Mouse (Mus musculus) cerebellum, adult 18-20 months (tissue): ENCODE results near the gene Mtg1.
"Not testable (repeated sequence)": the region's sequence is repeated elsewhere in the genome, so short reads cannot be mapped to it uniquely, and the experiment has no call there.

Experiments
- DNase-seq, 2 experiments: peaks; one replicate each; pipeline ENCODE4 v3.0.0; 2021

Mtg1 gene

DNA sequence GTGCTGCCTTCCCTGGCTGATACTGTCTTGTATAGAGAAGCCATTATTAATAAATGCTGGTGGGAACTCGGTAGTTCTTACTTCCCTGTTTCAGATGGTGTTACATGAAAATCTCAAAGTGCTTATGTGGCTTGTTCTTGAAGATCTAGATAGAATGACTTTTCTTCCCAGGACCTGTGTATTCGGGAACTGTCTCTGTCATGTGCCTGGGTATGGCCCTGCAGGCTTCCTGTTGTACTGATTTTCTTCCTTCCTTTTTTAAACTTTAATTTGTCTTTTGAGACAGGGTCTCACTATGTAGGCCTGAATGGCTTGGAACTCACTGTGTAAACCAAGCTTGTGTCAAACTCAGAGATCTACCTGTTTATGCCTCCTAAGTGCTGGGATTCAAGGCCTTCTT lies 9.5 kb upstream of the Mtg1 start:
- no peak for DNase-seq

DNA sequence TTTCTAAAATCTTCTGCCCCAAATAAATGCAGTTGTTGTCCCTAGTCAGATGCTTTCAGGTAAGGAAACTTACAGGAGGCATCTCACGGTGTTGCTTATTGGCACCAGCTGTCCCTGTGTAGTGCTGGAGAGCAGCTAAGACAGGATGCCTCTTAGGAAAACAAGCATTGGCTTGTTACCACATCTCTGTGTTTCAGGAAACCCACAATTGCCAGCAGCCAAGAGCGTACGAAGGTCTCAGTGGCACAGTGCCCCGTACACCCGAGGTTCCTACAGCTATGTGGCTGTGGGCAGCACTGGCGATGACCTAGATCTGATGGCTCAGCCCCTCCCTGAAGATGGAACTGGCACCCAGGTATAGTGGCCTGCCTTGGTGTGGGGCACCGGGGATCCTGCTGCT lies 5.2 kb upstream of the Mtg1 start:
- not testable (repeated sequence) for DNase-seq

DNA sequence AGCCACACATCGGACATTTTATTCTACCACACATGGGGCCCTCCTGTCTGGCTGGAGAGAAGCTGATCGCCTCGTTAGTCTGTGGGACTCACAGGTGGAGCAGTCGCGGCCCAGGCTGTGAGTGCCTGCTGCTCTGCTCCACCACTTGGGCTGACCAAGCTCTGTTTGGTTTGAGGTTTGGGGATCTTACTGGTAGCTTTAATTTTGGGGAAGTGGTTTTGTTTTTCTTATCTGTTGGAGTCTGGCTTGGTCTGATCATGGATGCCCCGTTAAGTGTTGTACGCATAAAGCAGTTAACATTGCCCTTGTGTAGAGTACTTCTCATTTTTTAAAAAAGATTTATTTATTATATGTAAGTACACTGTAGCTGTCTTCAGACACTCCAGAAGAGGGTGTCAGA lies 3.3 kb upstream of the Mtg1 start:
- DNase-seq, result not testable (repeated sequence)

DNA sequence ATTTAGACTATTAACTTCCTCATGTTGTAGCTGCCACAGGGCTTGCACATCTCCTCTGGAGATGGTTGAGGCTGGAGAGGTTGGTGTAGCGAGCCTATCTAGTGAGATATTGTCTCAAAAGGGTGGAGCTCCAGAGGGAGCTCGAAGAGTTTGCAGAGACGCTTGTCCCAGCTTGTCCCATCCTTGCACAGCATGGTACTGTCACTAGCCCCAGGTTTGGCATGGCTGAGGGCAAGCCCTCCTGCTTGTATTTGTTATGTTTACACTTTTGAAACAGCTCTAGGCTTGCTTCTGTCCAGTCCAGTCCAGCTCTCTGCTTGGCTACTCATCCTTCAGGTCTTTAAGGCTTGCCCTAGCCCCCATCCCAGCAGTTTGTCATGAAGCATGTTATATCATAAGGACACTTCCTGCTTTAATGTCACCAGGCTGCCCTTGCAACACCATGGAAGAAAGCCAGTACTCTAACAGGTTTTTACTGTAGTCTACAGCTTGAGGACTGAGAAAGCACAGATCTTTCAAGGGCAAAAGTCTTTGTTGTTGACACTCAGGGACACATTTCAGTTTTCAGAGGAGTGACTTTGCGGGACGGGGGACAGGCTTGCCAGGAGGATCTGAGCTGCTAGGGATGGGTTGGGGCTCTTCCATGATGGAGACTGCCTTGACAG lies 2.1 kb upstream of the Mtg1 start:
- DNase-seq, result no peak

DNA sequence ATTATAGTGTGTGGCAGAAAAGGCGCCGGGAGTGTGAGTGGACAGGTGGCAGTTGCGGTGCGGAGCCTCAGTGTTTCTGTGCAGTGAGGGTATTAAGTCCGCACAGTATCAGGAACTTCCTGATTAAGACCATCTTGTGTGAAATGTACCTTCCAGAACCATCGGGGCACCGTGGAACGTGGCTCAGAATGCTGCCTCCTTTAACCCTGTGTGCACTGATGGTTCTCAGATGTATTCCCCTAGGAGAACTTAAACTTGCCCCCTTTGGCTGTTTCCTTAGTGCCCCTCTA lies 602 bp downstream of the Mtg1 start:
- no peak for DNase-seq

DNA sequence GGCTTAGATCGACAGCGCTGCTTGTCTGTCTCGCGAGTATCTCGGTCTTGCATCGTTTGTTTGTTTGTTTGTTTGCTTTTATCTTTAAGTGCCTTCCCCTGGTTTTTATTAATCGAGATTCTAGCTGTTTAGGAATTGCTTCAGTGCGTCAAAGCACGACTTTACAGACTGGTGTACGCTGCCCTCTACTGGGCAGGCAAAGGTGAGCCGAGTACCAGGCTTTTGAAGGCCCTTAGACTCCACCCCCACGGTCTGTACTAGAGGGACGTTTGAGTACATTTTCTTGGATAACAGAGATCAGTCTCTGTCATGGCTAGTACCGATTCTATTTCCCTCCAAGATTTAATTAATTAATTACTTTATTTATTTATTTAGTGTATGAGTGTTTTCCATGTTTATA lies 4.0 kb downstream of the Mtg1 start:
- DNase-seq, result peak; percentile 76 to 79

DNA sequence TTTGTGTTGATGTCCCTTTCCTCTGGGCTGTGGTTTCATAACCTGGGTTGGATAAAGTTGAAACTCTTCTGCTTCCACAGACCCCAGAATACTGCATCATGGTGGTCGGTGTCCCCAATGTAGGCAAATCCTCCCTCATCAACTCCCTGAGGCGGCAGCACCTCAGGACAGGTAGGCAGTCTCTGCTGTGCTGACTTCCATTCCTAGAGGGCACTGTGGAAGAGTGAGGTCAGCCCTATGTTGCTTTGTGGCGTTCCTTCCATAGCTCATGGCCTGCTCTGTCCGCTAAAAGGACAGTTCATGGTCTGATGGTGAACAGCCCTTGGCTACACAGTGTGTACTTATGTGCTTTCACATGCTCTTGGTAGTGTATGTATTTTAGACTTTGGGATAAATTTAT lies 7.2 kb downstream of the Mtg1 start:
- DNase-seq, result no peak

DNA sequence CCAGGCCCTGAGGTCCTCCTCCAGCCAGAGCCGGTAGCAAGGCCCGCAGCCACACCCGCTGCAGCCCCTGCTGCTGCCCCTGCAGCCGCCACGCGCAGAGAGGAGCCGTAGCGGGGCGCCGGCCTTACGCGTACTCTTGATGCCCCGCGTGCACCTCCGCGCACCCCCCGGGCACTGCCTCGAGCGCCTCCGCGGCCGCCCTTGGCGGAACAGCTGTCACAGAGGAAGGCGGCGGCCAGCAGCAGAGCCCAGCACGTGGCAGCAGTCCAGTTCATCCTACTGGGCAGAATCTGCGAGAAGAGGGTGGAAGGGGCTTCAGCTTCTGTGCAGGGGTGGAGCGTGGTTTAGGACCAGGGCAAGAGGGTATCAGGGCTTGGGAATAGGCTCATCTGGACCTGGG lies 16.0 kb downstream of the Mtg1 start:
- DNase-seq, result peak; percentile 60 to 74

DNA sequence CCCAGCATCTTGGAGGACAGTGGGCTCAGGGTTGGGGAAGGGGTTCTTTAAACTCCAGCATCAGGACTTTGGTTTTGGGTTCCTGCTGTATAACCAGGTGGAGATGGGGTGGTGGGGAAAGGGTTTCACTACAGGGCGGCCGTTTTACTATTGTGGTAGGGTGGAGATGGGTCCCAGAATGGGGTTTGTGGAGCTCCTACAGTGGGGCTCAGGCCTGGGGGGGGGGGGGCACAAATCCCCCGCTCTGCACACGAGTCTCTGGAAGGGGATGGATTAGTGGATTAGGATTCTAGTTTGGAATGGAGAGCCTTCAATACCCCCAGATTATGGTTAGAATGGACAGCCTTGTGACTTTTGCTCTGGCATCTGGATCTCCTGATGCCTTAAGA lies 16.5 kb downstream of the Mtg1 start:
- DNase-seq, result no peak

DNA sequence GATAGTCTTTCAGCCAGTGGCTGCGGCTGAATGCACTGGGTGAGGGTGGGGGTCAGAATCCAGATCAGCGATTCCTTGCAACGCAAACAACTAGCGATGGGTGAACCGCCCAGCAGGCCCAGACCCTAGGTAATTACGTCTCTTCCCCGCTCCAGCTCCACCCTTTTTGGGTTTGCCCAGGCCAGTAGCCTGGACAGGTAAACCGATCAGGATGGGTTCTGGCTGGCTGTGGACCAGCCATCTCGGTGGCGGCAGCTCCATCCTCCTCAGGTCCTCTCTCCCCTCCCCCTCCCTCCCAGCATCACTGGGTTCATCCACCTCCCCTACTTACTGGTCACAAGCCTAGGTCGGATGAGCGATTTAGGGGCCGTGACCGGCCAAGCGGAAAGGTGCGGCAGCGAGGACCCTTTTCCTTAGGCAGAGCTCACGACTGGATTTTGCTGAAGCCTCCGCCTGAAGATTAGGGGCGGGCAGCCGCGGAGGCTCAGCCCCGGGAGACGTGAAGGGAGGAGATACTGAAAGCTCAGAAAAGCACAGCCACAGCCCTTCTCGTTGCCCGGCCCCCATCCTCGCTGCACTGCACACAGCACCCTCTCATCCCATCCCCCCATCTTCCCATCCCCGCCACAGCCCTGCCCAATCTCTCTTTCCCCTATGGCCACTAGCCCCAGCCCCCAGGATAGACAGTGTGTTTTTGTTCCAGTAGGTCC lies 17.0 kb downstream of the Mtg1 start, which contains the start of gene Sprn:
Gene Sprn, minus strand, starts transcription at position 660 of the 710 bp plus-strand sequence.
- peak; percentile 75 to 79 for DNase-seq

DNA sequence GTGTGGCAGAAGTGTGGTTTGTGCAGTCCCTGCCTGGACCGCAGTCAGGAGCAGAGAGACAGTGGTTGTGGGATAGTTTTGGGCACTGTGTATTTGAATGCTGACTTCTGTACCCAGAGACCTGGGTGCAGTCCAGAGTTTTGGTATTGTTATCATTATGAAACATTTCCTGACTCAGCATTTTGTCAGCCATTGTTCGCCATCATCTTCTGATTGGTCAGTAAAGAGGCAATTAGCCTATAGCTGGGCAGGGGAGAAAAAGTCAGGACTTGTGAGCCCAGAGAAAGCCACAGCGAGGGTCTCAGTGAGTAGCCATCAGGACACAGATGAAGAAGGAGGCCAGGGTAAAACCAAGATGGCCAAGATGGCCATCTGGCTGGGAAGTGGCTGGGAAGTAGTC lies 23.0 kb downstream of the Mtg1 start:
- no peak for DNase-seq

DNA sequence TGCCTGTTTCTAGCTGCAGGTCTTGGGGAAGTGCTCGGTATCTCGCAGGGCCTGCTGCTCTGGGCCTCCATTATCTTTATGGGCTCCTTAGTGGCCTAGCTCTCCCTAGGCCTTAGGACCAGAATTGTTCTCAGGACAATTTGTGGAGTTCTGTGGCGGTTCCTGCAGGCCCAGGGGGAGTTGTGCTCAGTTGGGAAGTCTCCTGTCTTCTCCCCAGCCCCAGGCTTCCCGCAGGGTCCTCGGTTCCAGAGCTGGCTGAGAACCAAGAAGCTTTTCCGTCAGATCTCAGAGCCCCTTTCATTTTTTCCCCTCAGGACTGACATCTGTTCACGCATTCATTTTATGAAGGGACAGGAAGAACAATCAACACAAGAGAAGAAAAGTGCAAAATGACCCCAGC lies 27.3 kb downstream of the Mtg1 start, which contains the start of gene Olfr522:
Gene Olfr522, minus strand, starts transcription at position 101 of the 400 bp plus-strand sequence.
- DNase-seq, result no peak

DNA sequence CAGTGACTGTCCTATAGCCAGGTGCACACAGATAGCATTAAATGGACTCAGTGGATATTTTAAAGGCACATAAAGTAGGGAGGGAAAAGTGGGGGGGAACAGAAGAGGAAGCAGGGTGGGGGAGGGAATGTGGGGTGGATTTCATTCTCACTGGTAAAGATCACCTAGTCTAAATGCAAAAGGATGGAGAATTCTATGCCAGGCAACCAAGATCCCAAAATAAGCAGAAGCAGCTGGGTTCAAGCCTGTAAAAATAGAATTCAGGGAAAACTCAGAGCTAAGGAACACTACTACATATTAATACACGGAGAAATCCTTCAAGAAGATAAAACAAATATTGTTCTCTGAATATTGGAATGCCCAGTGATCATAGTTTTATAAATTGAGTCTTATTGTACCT lies 30.6 kb downstream of the Mtg1 start:
- DNase-seq, result no peak

DNA sequence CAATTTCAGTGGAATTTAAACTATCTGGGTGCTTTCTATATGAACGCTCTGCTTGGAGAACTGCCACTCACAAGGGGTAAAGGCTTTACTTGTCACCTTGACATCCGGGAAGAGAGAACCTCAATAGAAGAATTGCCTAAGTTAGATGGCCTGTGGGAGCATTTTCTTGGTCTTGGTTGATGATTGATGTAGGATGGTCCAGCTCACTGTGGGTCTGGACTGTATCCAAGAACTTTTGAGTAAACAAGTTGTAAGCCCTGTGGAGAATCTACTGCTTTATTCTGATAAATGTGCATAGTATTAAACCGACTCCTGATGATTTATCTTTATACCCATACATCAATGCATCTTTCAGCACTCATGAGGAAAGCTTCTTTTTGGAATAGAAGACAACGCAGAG lies 32.0 kb downstream of the Mtg1 start:
- no peak for DNase-seq

DNA sequence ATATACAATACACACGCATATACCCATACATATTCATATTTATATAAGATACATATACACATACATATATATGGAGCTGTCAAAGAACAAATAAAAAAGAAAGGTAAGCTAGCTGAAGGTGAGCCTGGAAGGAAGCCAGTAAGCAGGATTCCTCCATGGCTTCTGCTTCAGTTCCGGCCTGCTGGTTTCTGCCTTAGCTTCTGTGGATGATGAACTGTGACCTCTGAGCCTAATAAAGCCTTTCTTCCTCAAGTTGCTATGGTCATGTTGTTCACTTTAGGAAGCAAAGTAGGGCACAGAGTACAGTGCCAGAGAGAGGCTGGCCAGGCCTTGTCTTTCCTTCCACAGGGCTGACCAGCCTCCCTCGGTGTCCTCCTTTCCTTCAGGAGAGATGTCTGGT lies 33.5 kb downstream of the Mtg1 start:
- DNase-seq, result no peak

DNA sequence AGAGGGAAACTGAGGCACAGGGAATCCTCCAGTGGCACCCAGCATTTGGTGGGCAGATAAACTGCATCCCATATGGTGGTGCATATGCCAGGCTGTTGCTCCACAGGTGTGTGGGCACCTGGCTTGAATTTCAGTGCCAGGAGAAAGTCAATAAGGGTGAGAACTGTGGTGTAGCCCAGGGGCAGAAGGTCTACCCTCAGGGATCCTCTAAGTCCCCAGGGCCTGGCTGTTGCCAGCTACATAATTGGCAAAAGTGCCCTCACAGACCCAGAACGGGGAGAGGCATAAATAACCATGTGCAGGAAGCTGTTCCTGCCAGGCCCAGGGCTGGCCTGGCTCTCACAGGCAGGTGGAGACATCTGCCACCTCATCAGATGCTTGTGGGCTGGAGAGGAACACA lies 35.6 kb downstream of the Mtg1 start, which contains the start of gene Olfr523:
Gene Olfr523, plus strand, starts transcription at position 282 of the 400 bp plus-strand sequence.
- peak; percentile 50 to 57 for DNase-seq

DNA sequence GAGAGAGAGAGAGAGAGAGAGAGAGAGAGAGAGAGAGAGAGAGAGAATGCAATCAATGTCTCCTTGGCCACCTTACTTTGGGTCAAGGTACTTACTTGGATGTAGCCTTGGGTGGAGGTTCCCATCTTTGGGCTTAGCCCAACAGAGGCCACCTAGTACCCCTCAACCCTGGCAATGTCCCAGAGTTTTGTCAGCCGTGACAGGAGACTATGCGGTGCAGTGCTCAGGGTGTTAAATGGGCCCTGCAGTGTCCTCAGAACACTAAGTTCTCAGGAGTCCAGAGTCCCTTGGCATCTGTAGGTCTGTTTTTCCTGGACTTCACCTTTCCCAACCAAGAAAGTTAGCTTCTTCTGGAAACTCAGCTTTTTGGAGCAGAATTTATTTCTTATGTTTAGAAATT lies 41.8 kb downstream of the Mtg1 start:
- DNase-seq, result no peak

DNA sequence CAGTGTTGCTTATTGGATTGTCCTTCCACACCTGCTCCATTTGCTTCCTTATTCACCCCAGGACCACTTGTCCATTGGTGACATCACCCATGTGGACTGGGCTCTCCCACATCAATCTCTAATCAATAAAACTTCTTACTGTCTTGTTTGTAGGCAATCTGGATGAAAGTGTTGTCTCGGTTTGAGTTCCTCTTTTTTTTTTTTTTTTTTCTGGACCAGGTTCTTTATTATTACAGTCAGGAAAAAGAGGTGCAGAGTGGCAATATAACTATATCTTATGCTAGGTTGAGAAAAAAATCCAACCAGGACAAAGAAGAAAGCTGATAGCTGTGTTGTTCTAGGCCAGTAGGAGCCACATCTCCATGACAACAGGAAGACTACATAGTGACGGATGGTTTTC lies 43.3 kb downstream of the Mtg1 start:
- no peak for DNase-seq

DNA sequence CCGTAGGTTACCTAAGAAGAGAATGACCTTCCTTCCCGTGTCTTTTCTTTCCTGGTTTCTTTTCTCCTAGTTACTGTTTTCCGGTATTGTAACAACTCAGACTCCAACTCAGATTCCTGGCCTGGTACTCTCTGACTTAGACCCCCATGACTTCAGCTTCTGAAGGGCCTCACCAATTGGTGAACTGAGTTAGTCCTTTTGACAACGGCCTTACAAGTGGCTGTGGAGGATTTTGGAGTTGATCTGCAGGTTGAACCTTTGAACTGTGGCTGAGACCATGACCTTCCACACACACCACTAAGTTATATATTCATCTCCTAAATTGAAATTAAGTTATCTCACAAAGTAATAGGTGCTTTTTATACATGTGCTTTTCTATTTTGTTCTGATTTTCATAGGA lies 46.8 kb downstream of the Mtg1 start:
- no peak for DNase-seq

DNA sequence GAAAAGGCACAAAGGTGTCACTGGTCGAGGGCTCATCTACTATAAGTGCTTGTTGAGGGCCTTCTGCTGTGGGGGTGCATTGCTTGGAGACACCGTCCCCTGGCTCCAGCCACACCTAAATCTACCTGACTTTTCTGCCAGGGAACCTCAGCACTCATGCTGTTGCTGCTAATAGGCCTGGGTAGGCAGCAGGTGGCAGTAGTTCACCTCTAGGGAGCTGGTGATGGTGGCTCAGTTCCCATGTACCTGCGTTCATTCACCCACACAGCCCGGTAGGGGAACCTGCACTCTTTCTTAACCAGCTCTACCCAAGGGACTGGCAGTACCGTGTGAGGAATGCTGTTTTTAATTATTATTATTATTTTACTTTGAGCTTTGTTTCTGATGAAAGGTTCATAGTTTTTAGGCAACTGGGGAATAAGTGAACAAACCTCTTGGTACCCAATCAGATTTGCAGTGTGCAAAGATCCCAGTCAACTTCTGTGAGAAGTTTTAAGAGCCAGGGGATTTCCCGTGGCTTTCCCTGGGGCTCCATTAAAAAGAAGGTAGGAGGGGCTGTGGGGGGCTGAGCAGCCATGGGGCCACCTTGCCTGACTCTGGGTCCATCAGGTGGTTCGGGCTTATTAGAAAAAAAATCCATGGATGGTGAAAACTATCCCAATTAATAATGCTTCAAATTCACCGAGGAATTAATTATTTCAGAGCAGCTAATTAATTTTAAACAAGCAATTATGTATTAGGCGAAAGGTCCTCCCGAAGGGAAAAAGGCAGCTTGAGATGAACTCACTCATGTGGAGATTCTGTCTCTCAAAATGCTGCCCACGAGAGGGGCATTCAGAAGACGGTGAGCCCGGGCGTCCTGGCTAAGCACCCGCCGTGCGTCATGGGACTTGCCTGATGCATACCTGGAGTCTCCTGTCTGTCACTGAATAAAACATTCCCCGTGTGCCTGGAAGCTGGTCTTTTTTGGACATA lies 49.6 kb downstream of the Mtg1 start:
- peak in 1 of 2 experiments; percentile 8 for DNase-seq

DNA sequence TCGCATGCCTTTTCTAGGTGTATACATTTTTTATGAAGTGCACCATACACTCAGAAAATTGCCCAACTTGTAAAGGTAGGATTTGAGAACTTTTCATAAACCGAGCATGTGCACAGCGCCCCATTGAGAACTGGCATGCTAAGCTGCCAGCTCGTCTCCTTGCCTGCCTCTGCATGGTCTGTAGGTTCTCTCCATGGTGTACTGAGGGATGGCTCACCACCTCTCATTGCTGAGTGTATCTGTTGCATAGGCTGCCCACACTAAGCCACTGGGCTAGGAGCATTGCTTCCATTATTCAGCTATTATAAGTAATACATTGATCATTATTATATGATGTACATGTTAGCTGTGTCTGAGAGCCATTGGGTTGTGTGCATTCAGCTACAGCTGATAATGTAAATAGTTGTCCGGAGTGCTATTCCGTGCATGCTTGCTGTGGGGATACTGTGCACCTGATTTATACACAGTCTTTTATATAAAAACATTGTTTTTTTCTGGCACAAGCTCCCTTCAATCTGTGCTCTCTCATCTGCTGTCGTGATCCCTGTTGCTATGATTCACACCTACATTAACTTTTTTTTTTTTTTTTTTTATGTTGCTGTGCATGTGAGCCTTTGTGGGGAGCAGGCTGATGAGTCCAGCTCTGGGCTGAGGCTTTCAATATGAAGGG lies 50.5 kb downstream of the Mtg1 start:
- DNase-seq, result no peak

DNA sequence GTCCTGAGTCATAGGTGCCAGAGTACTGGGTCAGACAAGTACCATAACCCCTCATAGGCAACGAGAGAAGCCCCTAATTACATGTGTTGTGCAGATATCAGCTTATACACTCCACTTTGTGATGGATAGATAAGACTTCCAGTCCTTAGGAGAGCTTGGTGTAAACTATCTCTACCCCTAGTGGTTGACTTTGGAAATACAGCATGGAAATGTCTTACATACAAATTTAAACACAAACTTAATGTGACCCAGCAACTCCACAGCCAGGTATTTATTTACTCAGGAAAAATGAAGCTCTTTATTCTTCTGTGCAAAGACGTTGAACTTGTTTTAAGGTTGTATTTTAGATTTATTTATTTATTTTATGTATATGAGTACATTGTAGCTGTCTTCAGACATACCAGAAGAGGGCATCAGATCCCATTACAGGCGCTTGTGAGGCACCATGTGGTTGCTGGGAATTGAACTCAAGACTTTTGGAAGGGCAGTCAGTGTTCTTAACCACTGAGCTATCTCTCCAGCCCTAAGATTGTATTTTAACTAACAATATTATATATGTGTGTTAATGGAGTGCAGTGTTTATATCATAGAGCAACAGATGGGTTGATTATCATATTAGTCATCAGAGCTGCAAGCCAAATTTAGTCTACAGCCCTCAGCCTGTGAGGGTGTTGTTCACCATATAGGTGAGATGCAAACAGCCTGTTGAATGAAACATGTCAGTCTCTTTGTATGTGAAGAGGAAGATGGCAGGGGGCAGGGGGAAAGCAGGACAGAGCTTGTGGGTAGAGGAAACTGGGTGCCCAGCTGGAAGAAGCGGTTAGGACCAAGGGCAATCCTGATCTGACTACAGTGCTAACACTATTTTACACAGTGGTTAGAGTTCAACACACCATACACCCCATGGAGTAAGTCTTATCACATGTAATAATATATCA lies 51.3 kb downstream of the Mtg1 start:
- no peak for DNase-seq
